Mouse (Mus musculus): ENCODE measurements around the gene Arhgef2. TPM values are rescaled to one million over a fixed set of nuclear protein-coding genes. Genes with fewer than 3 reads are reported as not detected.

The Arhgef2 gene
- polyA plus RNA-seq, 1 experiment, result 224 TPM

DNA sequence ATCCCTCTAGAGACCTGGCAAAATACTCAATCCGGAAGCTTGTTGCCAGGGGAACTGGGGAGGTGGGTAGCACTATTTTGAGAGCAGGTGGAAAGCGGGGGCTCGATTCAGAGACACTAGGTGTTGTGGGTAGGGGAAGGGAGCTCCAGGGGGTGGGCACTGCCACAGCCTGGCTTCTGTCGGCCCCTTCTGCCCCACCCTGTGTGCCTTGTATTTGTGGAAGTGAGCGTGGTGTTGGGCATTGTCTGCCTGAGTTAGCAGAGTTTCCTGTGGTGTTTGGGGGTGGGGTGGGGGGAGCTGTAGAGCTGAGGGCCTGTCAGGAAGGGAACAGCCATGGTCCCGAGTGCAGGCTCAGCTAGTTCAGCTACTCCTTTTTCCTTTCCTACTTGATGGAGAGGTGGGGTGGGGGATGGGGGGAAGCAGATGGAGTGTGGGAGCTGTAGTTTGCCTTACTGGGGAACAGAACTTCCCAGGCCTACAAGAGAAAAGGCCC is 25.1 kb downstream of the Arhgef2 start:
- peak overlapping the region; percentile 56; the same call in 1 of the 2 replicates for H3K27ac ChIP-seq (ENCODE audit: insufficient read depth, low read length)
- H3K4me3 ChIP-seq (ENCODE audit: insufficient read depth, low read length), result peak overlapping the region; percentile 85
- TF ChIP-seq CTCF (IDR thresholded peaks at IDR 0.05; ENCODE audit: extremely low read depth, insufficient read depth, low read length), result no peak
- TF ChIP-seq POLR2A (IDR thresholded peaks at IDR 0.05; ENCODE audit: extremely low read depth, insufficient read depth, low read length), result peak; percentile 56; the same call in 1 of the 2 replicates
- peaks cover 13% of the 10 kb centered on the region for H3K4me1 ChIP-seq (ENCODE audit: control insufficient read depth, insufficient read depth, low read length)

DNA sequence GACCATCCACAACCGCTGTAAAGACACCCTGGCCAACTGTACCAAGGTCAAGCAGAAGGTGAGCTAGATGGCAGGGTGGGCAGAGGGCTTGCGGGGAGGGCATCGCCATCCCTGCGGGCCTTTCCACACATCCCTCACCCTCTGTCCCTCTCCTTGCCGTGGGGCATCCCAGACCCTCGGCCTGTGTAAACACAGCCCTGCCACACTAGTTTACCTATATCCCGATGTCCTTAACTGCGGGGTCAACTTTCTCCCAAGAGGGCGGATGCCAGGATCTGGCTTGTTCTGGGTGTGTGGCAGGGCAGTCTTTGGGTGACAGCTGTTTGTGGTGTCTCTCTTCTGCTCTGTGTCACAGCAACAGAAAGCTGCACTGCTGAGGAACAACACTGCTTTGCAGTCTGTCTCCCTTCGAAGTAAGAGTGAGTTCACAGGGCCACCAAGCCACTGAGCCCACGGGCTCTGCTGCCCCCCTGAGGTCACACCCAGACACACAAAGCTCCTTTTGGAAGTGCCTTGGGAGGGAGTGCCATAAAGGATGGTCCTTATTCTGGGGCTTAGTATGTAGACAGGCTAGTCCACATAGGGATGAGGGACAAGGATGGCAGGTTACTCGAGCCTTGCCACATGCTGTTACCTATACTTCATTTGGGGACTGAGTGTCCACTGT is 26.3 kb downstream of the Arhgef2 start:
- TF ChIP-seq CTCF (IDR thresholded peaks at IDR 0.05; ENCODE audit: extremely low read depth, insufficient read depth, low read length) (peak; percentile 65), POLR2A (IDR thresholded peaks at IDR 0.05; ENCODE audit: extremely low read depth, insufficient read depth, low read length) (no peak; the same call in 1 of the 2 replicates)
- peak overlapping the region; percentile 85 for H3K4me3 ChIP-seq (ENCODE audit: insufficient read depth, low read length)
- peaks cover 11% of the 10 kb centered on the region for H3K4me1 ChIP-seq (ENCODE audit: control insufficient read depth, insufficient read depth, low read length)
- H3K27ac ChIP-seq (ENCODE audit: insufficient read depth, low read length), result no peak overlapping the region

DNA sequence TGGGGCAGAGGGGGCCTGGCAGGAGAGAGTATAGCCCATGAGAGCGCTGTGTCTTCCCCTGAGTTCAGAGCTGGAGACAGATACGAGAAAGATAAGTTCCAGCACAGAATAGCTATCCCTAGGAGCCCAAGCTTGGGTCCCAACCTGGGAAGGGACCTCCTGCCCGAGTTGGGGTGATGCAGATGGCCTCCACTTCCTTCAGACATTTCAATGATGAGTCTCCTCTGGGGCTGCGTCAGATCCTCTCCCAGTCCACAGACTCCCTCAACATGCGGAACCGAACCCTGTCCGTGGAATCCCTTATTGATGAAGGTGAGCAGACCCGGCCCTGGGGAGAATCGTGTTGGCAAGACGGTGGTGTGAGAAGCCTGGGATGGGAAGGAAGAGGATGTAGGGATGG is 27.3 kb downstream of the Arhgef2 start:
- Histone ChIP-seq H3K4me3 (ENCODE audit: insufficient read depth, low read length) (no peak overlapping the region), H3K4me1 (ENCODE audit: control insufficient read depth, insufficient read depth, low read length) (peaks cover 11% of the 10 kb centered on the region), H3K27ac (ENCODE audit: insufficient read depth, low read length) (no peak overlapping the region)
- TF ChIP-seq POLR2A (IDR thresholded peaks at IDR 0.05; ENCODE audit: extremely low read depth, insufficient read depth, low read length) (no peak), CTCF (IDR thresholded peaks at IDR 0.05; ENCODE audit: extremely low read depth, insufficient read depth, low read length) (no peak)

DNA sequence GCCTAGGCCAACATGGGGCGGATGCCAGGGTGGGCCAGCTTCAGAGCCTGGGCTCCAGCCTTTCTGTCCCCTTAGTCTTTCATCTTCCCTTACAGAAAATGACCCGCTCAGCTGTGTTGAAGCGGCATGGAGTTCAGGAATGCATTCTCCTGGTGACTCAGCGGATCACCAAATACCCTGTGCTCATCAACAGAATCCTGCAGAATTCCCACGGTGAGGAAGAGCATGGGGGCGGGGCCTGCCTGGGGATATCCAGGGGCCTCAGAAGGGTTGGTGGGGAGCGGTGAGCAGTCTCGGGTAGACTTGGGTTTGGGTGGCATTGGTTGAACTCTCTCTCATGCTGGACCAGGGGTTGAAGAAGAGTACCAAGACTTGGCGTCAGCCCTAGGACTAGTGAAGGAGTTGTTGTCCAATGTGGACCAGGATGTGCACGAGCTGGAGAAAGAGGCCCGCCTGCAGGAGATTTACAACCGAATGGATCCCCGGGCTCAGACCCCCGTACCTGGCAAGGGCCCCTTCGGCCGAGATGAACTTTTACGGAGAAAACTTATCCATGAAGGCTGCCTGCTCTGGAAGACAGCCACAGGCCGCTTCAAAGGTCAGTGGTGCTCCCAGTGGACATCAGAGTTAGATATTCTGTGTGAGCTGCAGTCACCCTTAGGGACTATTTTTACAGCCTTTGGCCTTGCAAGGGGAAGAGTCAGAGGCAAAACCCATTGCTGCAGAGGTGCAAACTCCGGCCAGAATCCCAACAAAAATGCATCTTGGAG is 29.9 kb downstream of the Arhgef2 start:
- TF ChIP-seq CTCF (IDR thresholded peaks at IDR 0.05; ENCODE audit: extremely low read depth, insufficient read depth, low read length) (no peak), POLR2A (IDR thresholded peaks at IDR 0.05; ENCODE audit: extremely low read depth, insufficient read depth, low read length) (no peak)
- Histone ChIP-seq H3K27ac (ENCODE audit: insufficient read depth, low read length) (peak overlapping the region; percentile 66), H3K4me1 (ENCODE audit: control insufficient read depth, insufficient read depth, low read length) (peaks cover 7% of the 10 kb centered on the region), H3K4me3 (ENCODE audit: insufficient read depth, low read length) (no peak overlapping the region)

DNA sequence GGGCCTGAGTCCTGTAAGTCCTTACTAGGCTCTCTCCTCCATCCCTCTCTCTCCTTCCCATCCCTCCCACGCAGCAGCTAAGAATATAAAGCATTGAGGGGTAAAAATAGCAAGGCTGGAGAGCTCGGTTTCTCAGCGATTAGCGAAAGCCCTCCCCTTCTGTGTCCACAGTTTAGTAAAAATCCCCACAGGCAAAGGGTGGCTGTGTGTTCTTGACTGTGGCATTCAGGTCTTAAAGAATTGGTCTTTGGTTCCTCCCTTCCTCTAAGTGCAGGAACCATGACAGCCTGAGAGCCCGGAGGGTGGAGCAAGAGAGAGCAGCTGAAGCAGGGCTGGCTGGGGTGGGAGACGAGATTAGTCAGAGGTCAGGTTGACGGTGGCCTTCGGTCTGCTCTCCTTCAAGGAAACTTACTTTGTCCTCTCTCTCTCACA is 30.8 kb downstream of the Arhgef2 start:
- peak overlapping the region; percentile 69 for H3K27ac ChIP-seq (ENCODE audit: insufficient read depth, low read length)
- peaks cover 7% of the 10 kb centered on the region for H3K4me1 ChIP-seq (ENCODE audit: control insufficient read depth, insufficient read depth, low read length)
- no peak; the same call in 1 of the 2 replicates for TF ChIP-seq POLR2A (IDR thresholded peaks at IDR 0.05; ENCODE audit: extremely low read depth, insufficient read depth, low read length)
- no peak for TF ChIP-seq CTCF (IDR thresholded peaks at IDR 0.05; ENCODE audit: extremely low read depth, insufficient read depth, low read length)
- no peak overlapping the region for H3K4me3 ChIP-seq (ENCODE audit: insufficient read depth, low read length)

DNA sequence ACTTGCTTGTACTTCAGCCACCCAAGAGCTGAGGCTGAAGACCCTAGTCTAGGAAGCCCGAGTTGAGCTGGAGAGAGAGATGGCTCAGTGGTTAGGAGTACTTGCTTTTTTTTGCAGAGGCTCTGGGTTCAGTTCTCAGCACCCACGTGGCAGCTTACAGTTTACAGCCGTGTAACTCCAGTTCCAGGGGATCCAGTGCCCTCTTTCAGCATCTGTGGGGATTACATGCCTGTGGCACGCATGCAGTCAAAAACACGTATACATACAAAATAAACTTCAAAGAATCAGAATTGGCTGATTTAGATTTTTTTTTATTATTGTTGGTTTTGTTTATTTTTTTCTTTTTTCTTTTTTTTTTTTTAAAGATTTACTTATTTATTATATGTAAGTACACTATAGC is 31.4 kb downstream of the Arhgef2 start:
- Histone ChIP-seq H3K4me1 (ENCODE audit: control insufficient read depth, insufficient read depth, low read length) (peaks cover 4% of the 10 kb centered on the region), H3K27ac (ENCODE audit: insufficient read depth, low read length) (no peak overlapping the region), H3K4me3 (ENCODE audit: insufficient read depth, low read length) (no peak overlapping the region)
- no peak for TF ChIP-seq CTCF (IDR thresholded peaks at IDR 0.05; ENCODE audit: extremely low read depth, insufficient read depth, low read length)
- no peak for TF ChIP-seq POLR2A (IDR thresholded peaks at IDR 0.05; ENCODE audit: extremely low read depth, insufficient read depth, low read length)

GRCm38 (mm10) chr3:88639239-88639638 is 33.5 kb downstream of the Arhgef2 start:
- no peak for TF ChIP-seq POLR2A (IDR thresholded peaks at IDR 0.05; ENCODE audit: extremely low read depth, insufficient read depth, low read length)
- TF ChIP-seq CTCF (IDR thresholded peaks at IDR 0.05; ENCODE audit: extremely low read depth, insufficient read depth, low read length), result no peak
- Histone ChIP-seq H3K4me3 (ENCODE audit: insufficient read depth, low read length) (no peak overlapping the region), H3K4me1 (ENCODE audit: control insufficient read depth, insufficient read depth, low read length) (peaks cover 4% of the 10 kb centered on the region), H3K27ac (ENCODE audit: insufficient read depth, low read length) (no peak overlapping the region)

DNA sequence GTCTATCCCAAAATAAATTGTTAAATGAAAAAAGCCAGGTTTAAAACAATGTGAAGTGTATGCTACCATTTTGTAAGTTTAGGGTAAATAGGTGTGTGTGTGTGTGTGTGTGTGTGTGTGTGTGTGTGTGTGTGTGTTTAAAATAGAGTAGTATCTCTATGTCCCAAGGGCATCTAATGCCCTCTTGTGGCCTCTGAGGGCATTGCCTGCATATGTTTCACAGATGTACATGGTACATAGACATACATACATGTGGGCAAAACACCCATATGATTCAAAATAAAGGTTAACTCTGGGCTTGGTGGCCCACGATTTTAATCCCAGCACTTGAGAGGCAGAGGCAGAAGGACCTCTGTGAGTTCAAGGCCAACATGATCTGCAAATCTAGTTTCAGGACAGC is 34.9 kb downstream of the Arhgef2 start:
- H3K27ac ChIP-seq (ENCODE audit: insufficient read depth, low read length), result no peak overlapping the region
- H3K4me1 ChIP-seq (ENCODE audit: control insufficient read depth, insufficient read depth, low read length), result no peaks in the 10 kb centered on the region
- no peak overlapping the region for H3K4me3 ChIP-seq (ENCODE audit: insufficient read depth, low read length)
- TF ChIP-seq CTCF (IDR thresholded peaks at IDR 0.05; ENCODE audit: extremely low read depth, insufficient read depth, low read length) (peak; percentile 60), POLR2A (IDR thresholded peaks at IDR 0.05; ENCODE audit: extremely low read depth, insufficient read depth, low read length) (0 out of 2 replicates have a peak, but pooled peaks have one; percentile 11)

GRCm38 (mm10) chr3:88643078-88643477 is 37.3 kb downstream of the Arhgef2 start:
- Histone ChIP-seq H3K4me1 (ENCODE audit: control insufficient read depth, insufficient read depth, low read length) (no peaks in the 10 kb centered on the region), H3K27ac (ENCODE audit: insufficient read depth, low read length) (no peak overlapping the region), H3K4me3 (ENCODE audit: insufficient read depth, low read length) (no peak overlapping the region)
- TF ChIP-seq CTCF (IDR thresholded peaks at IDR 0.05; ENCODE audit: extremely low read depth, insufficient read depth, low read length) (no peak), POLR2A (IDR thresholded peaks at IDR 0.05; ENCODE audit: extremely low read depth, insufficient read depth, low read length) (no peak)

Data from cortical plate, adult 2 months (tissue).